Mouse (Mus musculus) thymus, adult 2 months (tissue): Measurements from ENCODE around the gene Map4k3.

Source experiments
- CTCF ChIP-seq: fragments of 200-500 bp; IDR thresholded peaks from 2 replicates; pipeline ENCODE4 v1.5.1; 2012; ENCODE audit warnings: mild to moderate bottlenecking, control low read depth, low read length, moderate library complexity, borderline replicate concordance; ENCODE audit not compliant: control insufficient read depth, poor library complexity, insufficient read depth; ENCODE audit errors: extremely low read depth
- POLR2A ChIP-seq: fragments of 200-500 bp; IDR thresholded peaks from 2 replicates; pipeline ENCODE4 v1.6.1; 2012; ENCODE audit warnings: mild to moderate bottlenecking, low read length, control low read depth, moderate library complexity; ENCODE audit not compliant: control insufficient read depth, poor library complexity, insufficient read depth; ENCODE audit errors: extremely low read depth

DNA sequence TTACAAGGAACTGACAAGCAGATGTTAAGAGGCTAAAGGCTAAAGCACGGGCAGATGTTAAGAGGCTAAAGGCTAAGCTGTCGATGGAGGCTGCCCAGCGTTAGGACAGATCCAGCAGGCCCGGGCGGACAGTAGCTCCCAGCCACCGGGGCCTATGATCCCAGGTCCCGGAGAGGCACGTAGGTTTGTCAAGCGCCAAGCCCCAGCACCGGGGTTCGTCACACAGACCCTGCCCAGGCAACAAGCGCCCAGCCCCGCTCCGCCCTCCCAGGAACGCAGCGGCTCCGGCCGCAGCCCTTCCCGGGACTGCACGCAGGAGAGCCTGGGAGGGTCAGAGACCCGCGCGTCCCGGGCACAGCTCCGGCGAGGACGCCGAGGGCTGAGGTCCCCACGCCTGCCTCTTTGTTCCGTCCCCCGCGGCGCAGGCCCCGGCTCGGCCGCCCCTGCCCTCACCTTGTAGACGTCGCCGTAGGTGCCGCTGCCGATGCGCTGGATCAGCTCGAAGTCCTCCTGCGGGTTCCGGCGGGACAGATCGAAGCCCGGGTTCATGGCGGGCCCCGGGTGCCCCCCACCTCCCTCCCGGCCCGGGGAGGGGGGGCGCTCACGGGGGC, 839 bp downstream of the Map4k3 start:
- TF ChIP-seq CTCF: no peak
- no peak for TF ChIP-seq POLR2A
